ENCODE assay signal across 19 mouse cellular contexts in genomic region chr9:47867474-47867873, GRCm38 (mm10).
"Had no signal": no experiment of that assay in that cellular context is flagged by ENCODE, and none has a peak within 500 bp of the region (broad histone marks: within the 10 kb centered on the region; RNA-seq: fewer than 3 reads in every experiment).

No protein-coding gene starts in this region.

- H3K9me3 ChIP-seq: midbrain, embryonic 10.5 days; midbrain, embryonic 12.5 days; neural tube, embryonic 13.5 days; neural tube, embryonic 15.5 days; stomach, embryonic 15.5 days had no signal

- H3K4me3 ChIP-seq: midbrain, embryonic 10.5 days; midbrain, embryonic 12.5 days; myocyte; neural tube, embryonic 13.5 days; neural tube, embryonic 15.5 days; stomach, embryonic 15.5 days had no signal

- H3K36me3 ChIP-seq: midbrain, embryonic 10.5 days; midbrain, embryonic 12.5 days; neural tube, embryonic 13.5 days; neural tube, embryonic 15.5 days; stomach, embryonic 15.5 days had no signal

- H3K4me2 ChIP-seq: lung, embryonic 14.5 days; midbrain, embryonic 12.5 days; neural tube, embryonic 13.5 days; neural tube, embryonic 15.5 days; stomach, embryonic 15.5 days had no signal

- ATAC-seq: midbrain, embryonic 16.5 days had no signal

- H3K27me3 ChIP-seq: neural tube, embryonic 13.5 days; stomach, embryonic 15.5 days had no signal

- H3K27ac ChIP-seq: midbrain, embryonic 12.5 days; neural tube, embryonic 13.5 days; neural tube, embryonic 15.5 days; stomach, embryonic 15.5 days; stomach, postnatal 0 days had no signal

- H3K4me1 ChIP-seq: stomach, embryonic 15.5 days had no signal

- H3K9ac ChIP-seq: lung, embryonic 14.5 days; midbrain, embryonic 12.5 days; neural tube, embryonic 13.5 days; neural tube, embryonic 15.5 days; stomach, embryonic 15.5 days had no signal

- DNase-seq: lung, adult 18-20 months; lung, embryonic 14.5 days; lung, postnatal 10 days; lung, postnatal 4 days; midbrain, embryonic 14.5 days; retina, postnatal 1 day; right cerebral cortex, adult 18-20 months; right cerebral cortex, postnatal 25 days; right cerebral cortex, postnatal 4 days; thymus, postnatal 14 days; thymus, postnatal 36 days had no signal
